Mouse (Mus musculus) cerebellum, postnatal 10 days (tissue): ENCODE measurements around the gene Dgkg.

Source experiments
- DNase-seq, 2 experiments: peaks; one replicate each; pipeline ENCODE4 v3.0.0; 2021; ENCODE audit warnings: mixed read lengths in 2 of 2

Gene Dgkg

GRCm38 (mm10) chr16:22643460-22643859, 13.6 kb downstream of the Dgkg start:
- DNase-seq: no peak

GRCm38 (mm10) chr16:22642953-22643352, 14.1 kb downstream of the Dgkg start:
- no peak for DNase-seq

GRCm38 (mm10) chr16:22642054-22642453, 15.0 kb downstream of the Dgkg start:
- no peak for DNase-seq

- no peak for DNase-seq
Observed at GRCm38 (mm10) chr16:22641588-22641987, 15.4 kb downstream of the Dgkg start.

DNA sequence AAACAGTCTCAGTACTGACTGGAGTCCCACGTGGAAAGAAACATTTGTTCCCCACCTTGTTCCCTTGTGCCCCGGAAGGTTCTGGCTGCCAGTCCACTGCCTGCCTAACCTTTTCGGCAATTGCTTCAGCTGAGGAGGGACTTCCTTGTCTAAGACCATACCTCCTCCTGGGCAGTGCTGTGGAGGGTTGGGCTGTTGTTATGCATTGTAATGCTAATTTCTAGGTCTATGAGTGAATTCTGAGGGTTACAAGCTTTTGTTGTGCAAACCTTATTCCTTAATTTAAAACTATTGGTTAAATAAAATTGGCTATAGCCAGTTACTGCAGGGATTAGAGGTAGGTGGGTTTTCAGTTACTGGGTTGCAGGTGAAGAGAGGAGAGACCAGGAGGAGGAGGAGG, 19.7 kb downstream of the Dgkg start:
- no peak for DNase-seq

GRCm38 (mm10) chr16:22635706-22636105, 21.3 kb downstream of the Dgkg start:
- no peak for DNase-seq

- no peak for DNase-seq
Observed at GRCm38 (mm10) chr16:22633063-22633462, 24.0 kb downstream of the Dgkg start.

DNA sequence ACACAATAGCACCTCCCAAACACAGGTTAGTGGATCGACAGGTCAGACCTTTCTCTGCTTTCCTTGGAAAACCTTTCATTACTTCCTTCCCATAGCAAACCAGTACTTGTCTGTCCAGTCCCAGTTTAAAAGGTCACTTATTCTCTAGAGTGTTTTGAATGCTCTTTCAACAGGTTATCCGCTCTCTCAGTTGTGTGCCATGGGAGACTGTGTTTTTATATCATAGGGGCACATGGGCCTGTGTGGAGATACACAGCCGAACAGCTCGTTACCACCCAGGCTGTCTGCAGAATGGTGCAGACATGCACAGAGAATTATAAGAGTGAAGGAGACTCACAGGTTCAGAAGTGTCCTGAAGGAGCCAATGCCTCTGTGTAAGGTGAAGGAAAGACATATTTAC, 26.7 kb downstream of the Dgkg start:
- DNase-seq: no peak

- DNase-seq: no peak
Observed at GRCm38 (mm10) chr16:22629900-22630299, 27.1 kb downstream of the Dgkg start.

GRCm38 (mm10) chr16:22625987-22626386, 31.0 kb downstream of the Dgkg start:
- no peak for DNase-seq

DNA sequence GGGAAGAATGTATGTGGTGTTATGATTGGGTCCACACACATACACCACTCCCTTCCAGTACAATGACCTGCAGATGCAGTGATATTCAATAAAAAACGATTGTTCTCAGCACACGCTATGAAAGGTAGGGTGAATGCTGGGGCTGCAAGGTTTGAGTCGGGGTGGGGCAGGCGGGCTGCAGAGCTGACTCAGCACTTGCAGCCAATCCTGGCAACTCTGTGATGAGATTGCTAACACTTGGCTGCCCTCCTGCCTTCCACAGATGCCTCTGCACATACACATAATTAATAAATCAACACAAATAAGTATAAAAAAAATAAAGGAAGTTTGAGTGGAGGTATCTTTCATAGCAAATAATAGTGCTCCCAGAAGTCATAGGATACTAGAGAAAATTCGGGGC, 31.6 kb downstream of the Dgkg start:
- DNase-seq: no peak

GRCm38 (mm10) chr16:22622286-22622685, 34.7 kb downstream of the Dgkg start:
- peak; percentile 69 to 72 for DNase-seq

GRCm38 (mm10) chr16:22621299-22621920, 35.6 kb downstream of the Dgkg start:
- DNase-seq: no peak

DNA sequence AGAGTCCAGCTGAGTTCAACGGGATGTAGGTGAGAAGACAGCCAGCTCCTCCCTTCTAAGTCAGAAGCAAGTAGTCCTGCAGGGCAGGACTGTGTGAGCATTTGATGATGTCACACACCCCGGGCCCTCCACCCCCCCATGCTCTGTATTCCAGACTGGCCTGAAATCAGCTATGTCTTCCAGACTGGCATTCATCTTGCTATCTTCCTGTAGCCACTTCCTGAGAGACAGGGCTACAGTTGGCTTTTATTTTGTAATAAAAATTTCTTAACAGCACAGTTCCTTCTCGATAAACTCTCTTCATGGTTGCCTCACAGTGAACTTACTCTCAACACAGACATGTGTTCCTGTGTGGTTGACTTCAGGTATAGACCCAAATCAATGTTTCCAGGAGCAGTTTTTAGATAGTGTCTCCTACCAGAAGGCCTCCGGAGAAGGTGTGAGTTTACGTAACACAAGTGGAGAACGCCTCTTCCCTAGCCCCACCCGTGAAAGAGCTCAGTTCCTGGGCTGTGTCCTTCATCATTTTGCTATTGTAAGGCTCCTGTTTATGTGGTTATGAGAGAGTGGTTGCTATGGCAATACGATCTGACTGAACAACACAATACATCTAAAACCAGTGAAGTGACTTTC, 38.5 kb downstream of the Dgkg start:
- DNase-seq: no peak

DNA sequence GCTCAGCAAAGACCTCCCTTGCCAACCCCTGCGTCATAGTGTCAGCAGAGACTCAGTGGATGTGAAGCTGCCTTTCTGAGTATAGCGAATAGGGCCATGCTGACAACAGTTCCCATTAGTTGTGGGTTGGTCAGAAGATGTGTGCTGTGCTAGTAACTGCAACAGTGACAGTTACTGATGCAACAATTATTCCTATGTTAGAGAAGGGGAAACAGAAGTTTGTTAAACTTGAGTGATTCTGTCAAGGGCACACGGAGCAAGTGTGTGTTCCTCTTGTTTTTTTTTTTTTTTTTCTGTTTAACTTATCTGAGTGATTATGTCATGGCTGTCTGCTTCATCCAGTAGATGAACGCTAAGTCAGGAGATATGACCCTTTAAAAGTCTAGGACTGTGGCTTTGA, 41.2 kb downstream of the Dgkg start:
- DNase-seq: no peak

GRCm38 (mm10) chr16:22613186-22614073, 43.6 kb downstream of the Dgkg start:
- no peak for DNase-seq

DNA sequence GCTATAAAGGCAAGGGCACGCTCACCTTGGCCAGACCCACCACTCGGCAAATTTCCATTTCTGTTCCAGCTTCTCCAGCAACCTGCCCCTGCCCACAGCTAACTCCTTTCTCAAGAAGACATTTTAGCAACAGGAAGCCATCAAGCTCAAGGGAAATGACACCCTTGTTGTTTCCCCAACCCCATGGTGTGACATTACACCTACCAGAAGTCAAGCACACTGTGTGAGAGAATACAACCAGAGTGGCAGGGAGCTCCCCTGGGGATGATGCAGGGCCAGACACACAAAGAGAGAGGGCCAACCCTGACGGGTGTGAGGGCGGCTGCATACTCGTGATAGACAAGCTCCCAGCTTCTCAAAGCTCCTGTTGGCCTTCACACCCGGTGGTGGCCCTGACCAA, 49.0 kb downstream of the Dgkg start:
- DNase-seq: no peak

GRCm38 (mm10) chr16:22606989-22607388, 50.0 kb downstream of the Dgkg start:
- DNase-seq: no peak

GRCm38 (mm10) chr16:22602399-22602798, 54.6 kb downstream of the Dgkg start:
- DNase-seq: no peak

- no peak for DNase-seq
Observed at GRCm38 (mm10) chr16:22601756-22602155, 55.3 kb downstream of the Dgkg start.

GRCm38 (mm10) chr16:22600108-22600699, 56.8 kb downstream of the Dgkg start:
- DNase-seq: peak in 1 of 2 experiments; percentile 27

GRCm38 (mm10) chr16:22598741-22599140, 58.3 kb downstream of the Dgkg start:
- DNase-seq: no peak

DNA sequence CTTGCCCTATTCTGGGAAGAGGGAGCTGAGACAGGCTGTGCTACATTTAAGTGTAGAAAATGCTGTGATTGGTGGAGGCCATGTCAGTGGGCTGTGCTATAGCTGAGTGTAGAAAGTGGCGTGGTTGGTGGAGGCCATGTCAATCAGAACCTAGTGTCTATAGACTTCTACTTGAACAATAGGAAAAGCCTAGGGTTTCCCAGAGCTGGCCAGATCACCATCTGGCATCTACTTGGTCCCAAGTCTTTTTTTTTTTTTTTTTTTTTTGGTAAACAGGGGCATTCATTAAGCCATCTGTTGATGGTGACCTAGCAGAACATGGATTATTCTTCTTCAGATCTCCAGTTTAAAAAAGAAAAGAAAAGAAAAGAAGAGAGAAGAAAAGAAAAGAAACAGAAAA, 60.6 kb downstream of the Dgkg start:
- no peak for DNase-seq
